Mouse (Mus musculus): Measurements from ENCODE around the gene Cldnd1.

DNA sequence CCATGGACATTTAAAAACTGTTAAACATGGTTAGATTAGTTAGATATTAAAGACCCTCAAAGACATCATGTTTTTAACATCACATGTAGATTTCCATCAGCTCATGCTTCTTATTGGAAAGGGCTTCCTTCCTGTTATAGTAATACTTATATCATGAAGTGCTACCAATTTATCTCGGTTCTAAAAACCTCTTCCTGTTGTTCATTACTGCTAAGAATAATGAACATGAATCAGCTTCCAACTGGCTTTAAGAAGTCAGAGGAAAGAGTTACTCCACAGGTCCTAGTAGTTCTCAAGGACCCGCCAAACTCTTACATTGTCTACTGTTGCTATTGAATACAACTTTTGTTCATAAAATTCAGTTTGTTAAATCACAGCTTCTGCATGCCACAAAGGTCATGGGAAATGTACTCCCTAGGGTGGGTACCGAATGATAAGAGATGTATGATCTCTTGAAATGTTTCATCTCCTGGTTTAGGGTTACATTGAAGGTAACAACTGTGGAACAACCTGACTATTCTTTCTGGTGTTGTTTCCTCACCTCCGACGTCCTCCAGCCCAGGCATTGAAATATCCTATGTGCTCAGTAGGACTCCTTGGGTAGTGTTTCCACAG is 38.0 kb upstream of the Cldnd1 start:
- no peak for TF ChIP-seq CTCF (IDR thresholded peaks at IDR 0.05; ENCODE audit: low read depth)
- TF ChIP-seq EP300 (optimal IDR thresholded peaks at IDR 0.05), result no peak

All from stomach, postnatal 0 days (tissue).